Mouse (Mus musculus): ENCODE data around the gene Mad1l1. TPM values are rescaled to one million over a fixed set of nuclear protein-coding genes. Genes with fewer than 3 reads are reported as not detected.

Gene Mad1l1
- polyA plus RNA-seq, 1 experiment from 2014 or later, result 30.0 TPM

- POLR2A ChIA-PET, result no interaction called here
- ATAC-seq, result no peak
- CTCF ChIA-PET, result interaction anchor here (1.5 kb wide), 1 partner anchor 10 kb away, joined by 3 read pairs; no protein-coding TSS in a partner anchor
- no peak for TF ChIP-seq CTCF (IDR thresholded peaks at IDR 0.05)
- H3K27me3 ChIP-seq, result no peaks in the 10 kb centered on the region
- in situ Hi-C loops (cut with MboI; ENCODE audit: low pct_unique_long_range_greater_than_20kb), result no loop called here
- DNase-seq (ENCODE audit: low read depth, low spot score), result no peak
Measured at GRCm38 (mm10) chr5:140081084-140081483, 240.3 kb downstream of the Mad1l1 start.

GRCm38 (mm10) chr5:140079511-140079910 is 241.8 kb downstream of the Mad1l1 start:
- no peak for TF ChIP-seq CTCF (IDR thresholded peaks at IDR 0.05)
- H3K27me3 ChIP-seq, result no peaks in the 10 kb centered on the region
- in situ Hi-C loops (cut with MboI; ENCODE audit: low pct_unique_long_range_greater_than_20kb), result no loop called here
- ChIA-PET POLR2A (no interaction called here), CTCF (no interaction called here)
- ATAC-seq, result no peak
- DNase-seq (ENCODE audit: low read depth, low spot score), result no peak

GRCm38 (mm10) chr5:140078406-140078805 is 242.9 kb downstream of the Mad1l1 start:
- no peak for ATAC-seq
- H3K27me3 ChIP-seq, result no peaks in the 10 kb centered on the region
- no peak for TF ChIP-seq CTCF (IDR thresholded peaks at IDR 0.05)
- CTCF ChIA-PET, result no interaction called here
- in situ Hi-C loops (cut with MboI; ENCODE audit: low pct_unique_long_range_greater_than_20kb), result no loop called here
- no peak for DNase-seq (ENCODE audit: low read depth, low spot score)
- POLR2A ChIA-PET, result no interaction called here

- no peak for TF ChIP-seq CTCF (IDR thresholded peaks at IDR 0.05)
- no peaks in the 10 kb centered on the region for H3K27me3 ChIP-seq
- ChIA-PET CTCF (no interaction called here), POLR2A (no interaction called here)
- ATAC-seq, result no peak
- no peak for DNase-seq (ENCODE audit: low read depth, low spot score)
- in situ Hi-C loops (cut with MboI; ENCODE audit: low pct_unique_long_range_greater_than_20kb), result no loop called here
Measured at GRCm38 (mm10) chr5:140076438-140076837, 244.9 kb downstream of the Mad1l1 start.

GRCm38 (mm10) chr5:140073671-140074116 is 247.7 kb downstream of the Mad1l1 start:
- ChIA-PET CTCF (interaction anchor here (1.5 kb wide), 1 partner anchor 12 kb away, joined by 3 read pairs; no protein-coding TSS in a partner anchor), POLR2A (no interaction called here)
- DNase-seq (ENCODE audit: low read depth, low spot score), result no peak

GRCm38 (mm10) chr5:140073148-140073670 is 248.1 kb downstream of the Mad1l1 start:
- H3K27me3 ChIP-seq, result no peaks in the 10 kb centered on the region
- DNase-seq (ENCODE audit: low read depth, low spot score) (no peak), ATAC-seq (no peak)
- in situ Hi-C loops (cut with MboI; ENCODE audit: low pct_unique_long_range_greater_than_20kb), result no loop called here
- POLR2A ChIA-PET, result no interaction called here
- CTCF ChIA-PET, result interaction anchor here (1.5 kb wide), 1 partner anchor 13 kb away, joined by 3 read pairs; no protein-coding TSS in a partner anchor
- no peak for TF ChIP-seq CTCF (IDR thresholded peaks at IDR 0.05)

More at GRCm38 (mm10) chr5:140073671-140074116, 247.7 kb downstream of the Mad1l1 start:
- no peak for TF ChIP-seq CTCF (IDR thresholded peaks at IDR 0.05)
- ATAC-seq, result no peak
- in situ Hi-C loops (cut with MboI; ENCODE audit: low pct_unique_long_range_greater_than_20kb), result no loop called here
- H3K27me3 ChIP-seq, result no peaks in the 10 kb centered on the region

- ChIA-PET CTCF (no interaction called here), POLR2A (no interaction called here)
- TF ChIP-seq CTCF (IDR thresholded peaks at IDR 0.05), result no peak
- DNase-seq (ENCODE audit: low read depth, low spot score), result no peak
- ATAC-seq, result no peak
- in situ Hi-C loops (cut with MboI; ENCODE audit: low pct_unique_long_range_greater_than_20kb), result no loop called here
- no peaks in the 10 kb centered on the region for H3K27me3 ChIP-seq
Measured at GRCm38 (mm10) chr5:140068506-140068905, 252.8 kb downstream of the Mad1l1 start.

- ChIA-PET POLR2A (no interaction called here), CTCF (interaction anchor here (1.4 kb wide), 1 partner anchor 41 kb away, joined by 4 read pairs; no protein-coding TSS in a partner anchor)
- in situ Hi-C loops (cut with MboI; ENCODE audit: low pct_unique_long_range_greater_than_20kb), result no loop called here
- H3K27me3 ChIP-seq, result no peaks in the 10 kb centered on the region
- ATAC-seq (no peak), DNase-seq (ENCODE audit: low read depth, low spot score) (no peak)
- TF ChIP-seq CTCF (IDR thresholded peaks at IDR 0.05), result no peak
Measured at GRCm38 (mm10) chr5:140068051-140068450, 253.3 kb downstream of the Mad1l1 start.

GRCm38 (mm10) chr5:140066769-140067168 is 254.6 kb downstream of the Mad1l1 start:
- no peak for DNase-seq (ENCODE audit: low read depth, low spot score)
- no peak for ATAC-seq
- ChIA-PET POLR2A (no interaction called here), CTCF (interaction anchor here (1.4 kb wide), 1 partner anchor 42 kb away, joined by 4 read pairs; no protein-coding TSS in a partner anchor)
- TF ChIP-seq CTCF (IDR thresholded peaks at IDR 0.05), result no peak
- in situ Hi-C loops (cut with MboI; ENCODE audit: low pct_unique_long_range_greater_than_20kb), result no loop called here
- H3K27me3 ChIP-seq, result no peaks in the 10 kb centered on the region

- H3K27me3 ChIP-seq, result no peaks in the 10 kb centered on the region
- CTCF ChIA-PET, result no interaction called here
- ATAC-seq (no peak), DNase-seq (ENCODE audit: low read depth, low spot score) (no peak)
- TF ChIP-seq CTCF (IDR thresholded peaks at IDR 0.05), result no peak
- POLR2A ChIA-PET, result no interaction called here
- in situ Hi-C loops (cut with MboI; ENCODE audit: low pct_unique_long_range_greater_than_20kb), result no loop called here
Measured at GRCm38 (mm10) chr5:140066281-140066680, 255.1 kb downstream of the Mad1l1 start.

- no peaks in the 10 kb centered on the region for H3K27me3 ChIP-seq
- ChIA-PET POLR2A (interaction anchor here (1.5 kb wide), 1 partner anchor 10 kb away, joined by 3 read pairs; no protein-coding TSS in a partner anchor), CTCF (interaction anchor here (1.5 kb wide), 1 partner anchor 12 kb away, joined by 4 read pairs; no protein-coding TSS in a partner anchor)
- ATAC-seq, result no peak
- in situ Hi-C loops (cut with MboI; ENCODE audit: low pct_unique_long_range_greater_than_20kb), result no loop called here
- DNase-seq (ENCODE audit: low read depth, low spot score), result no peak
- no peak for TF ChIP-seq CTCF (IDR thresholded peaks at IDR 0.05)
Measured at GRCm38 (mm10) chr5:140065281-140065945, 255.9 kb downstream of the Mad1l1 start.
